Mouse (Mus musculus): ENCODE results near the gene Armc12.
A peak's percentile ranks its signal among the peaks of the same experiment; 100 is the strongest.

Armc12 gene

GRCm38 (mm10) chr17:28513337-28513736 is 17.3 kb upstream of the Armc12 start:
- DNase-seq (ENCODE audit: low read depth), result no peak

DNA sequence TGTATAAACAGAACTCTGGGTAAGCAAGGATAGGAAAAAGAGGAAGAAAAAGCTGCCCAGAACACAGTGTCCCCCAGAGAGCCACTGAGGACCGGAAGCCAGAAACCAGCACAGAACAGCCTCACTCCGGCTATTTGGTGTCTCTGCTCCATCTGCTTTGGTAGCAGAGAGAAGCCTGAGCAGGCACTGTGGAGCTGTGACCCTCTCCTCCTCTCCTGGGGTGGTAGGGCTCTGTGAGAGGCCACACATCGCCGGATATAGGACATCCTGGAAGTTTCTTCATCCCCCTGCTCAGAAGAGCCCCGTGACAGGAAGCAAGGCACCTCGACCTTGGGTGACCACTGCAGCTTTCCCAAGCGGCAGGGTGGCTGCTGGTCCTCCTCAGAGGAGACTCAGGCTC is 16.8 kb upstream of the Armc12 start:
- DNase-seq (ENCODE audit: low read depth), result no peak

- no peak for DNase-seq (ENCODE audit: low read depth)
Observed at GRCm38 (mm10) chr17:28514555-28514954, 16.1 kb upstream of the Armc12 start.

GRCm38 (mm10) chr17:28515431-28516341 is 14.9 kb upstream of the Armc12 start:
- peak; percentile 46 for DNase-seq (ENCODE audit: low read depth)

GRCm38 (mm10) chr17:28516881-28517280 is 13.7 kb upstream of the Armc12 start:
- DNase-seq (ENCODE audit: low read depth), result no peak

- no peak for DNase-seq (ENCODE audit: low read depth)
Observed at GRCm38 (mm10) chr17:28517441-28517955, 13.1 kb upstream of the Armc12 start, which contains the start of gene Fkbp5. Gene Fkbp5 (minus strand): TSS chr17:28517527.

- DNase-seq (ENCODE audit: low read depth), result peak; percentile 68
Observed at GRCm38 (mm10) chr17:28517956-28518614, 12.5 kb upstream of the Armc12 start.

GRCm38 (mm10) chr17:28518615-28519071 is 12.0 kb upstream of the Armc12 start:
- DNase-seq (ENCODE audit: low read depth), result no peak

- peak; percentile 68 for DNase-seq (ENCODE audit: low read depth)
Observed at GRCm38 (mm10) chr17:28519827-28520226, 10.8 kb upstream of the Armc12 start.

DNA sequence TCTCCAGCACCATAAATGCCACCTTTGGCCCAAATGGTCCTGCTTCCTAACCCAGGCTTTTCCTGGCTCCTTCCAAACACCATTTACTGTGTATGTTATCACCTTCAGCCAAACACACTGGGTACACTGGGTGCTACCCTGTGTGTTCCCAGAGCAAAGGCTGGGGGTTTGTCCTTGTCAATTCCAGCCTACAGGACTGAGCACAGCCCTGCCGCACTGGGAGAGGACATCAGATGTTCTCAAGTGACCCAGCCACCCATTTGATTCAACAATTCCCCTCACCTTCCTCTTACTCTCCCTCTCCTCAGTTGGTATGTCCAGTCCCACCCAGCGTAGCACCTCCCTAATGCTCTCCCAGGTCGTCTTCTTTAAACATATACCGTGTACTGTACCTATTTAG is 10.0 kb upstream of the Armc12 start:
- no peak for DNase-seq (ENCODE audit: low read depth)

DNA sequence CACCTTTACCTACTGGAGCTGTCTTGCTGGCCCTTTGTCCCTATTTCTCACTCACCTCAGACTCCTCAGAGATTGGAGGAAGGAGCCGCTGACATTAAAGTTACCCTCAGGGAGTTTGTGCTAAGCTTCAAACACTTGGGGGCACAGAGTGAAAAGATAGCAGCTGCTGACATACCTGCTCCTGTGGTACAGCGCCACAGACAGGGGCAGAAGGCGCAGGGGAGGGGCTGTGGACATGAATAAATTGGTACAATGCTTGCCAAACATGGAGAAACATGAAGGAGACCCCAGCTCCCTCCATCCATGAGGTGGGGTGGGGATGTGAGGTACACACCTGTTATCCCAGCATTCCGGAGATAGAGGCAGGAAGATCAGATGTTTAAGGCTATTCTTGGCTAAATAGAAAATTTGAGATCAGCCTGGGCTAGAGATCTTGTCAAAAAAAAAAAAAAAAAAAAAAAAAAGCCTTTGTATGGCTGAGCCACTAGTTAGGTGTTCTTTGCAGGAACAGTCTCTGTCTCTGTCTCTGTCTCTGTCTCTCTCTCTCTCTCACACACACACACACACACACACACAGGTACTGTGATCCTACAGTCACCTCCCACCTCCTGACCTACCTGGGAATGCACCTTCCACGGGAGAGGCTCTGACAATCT is 9.4 kb upstream of the Armc12 start:
- no peak for DNase-seq (ENCODE audit: low read depth)

- no peak for DNase-seq (ENCODE audit: low read depth)
Observed at GRCm38 (mm10) chr17:28521920-28522319, 8.7 kb upstream of the Armc12 start.

GRCm38 (mm10) chr17:28522623-28523354 is 7.8 kb upstream of the Armc12 start:
- DNase-seq (ENCODE audit: low read depth), result peak; percentile 94

DNA sequence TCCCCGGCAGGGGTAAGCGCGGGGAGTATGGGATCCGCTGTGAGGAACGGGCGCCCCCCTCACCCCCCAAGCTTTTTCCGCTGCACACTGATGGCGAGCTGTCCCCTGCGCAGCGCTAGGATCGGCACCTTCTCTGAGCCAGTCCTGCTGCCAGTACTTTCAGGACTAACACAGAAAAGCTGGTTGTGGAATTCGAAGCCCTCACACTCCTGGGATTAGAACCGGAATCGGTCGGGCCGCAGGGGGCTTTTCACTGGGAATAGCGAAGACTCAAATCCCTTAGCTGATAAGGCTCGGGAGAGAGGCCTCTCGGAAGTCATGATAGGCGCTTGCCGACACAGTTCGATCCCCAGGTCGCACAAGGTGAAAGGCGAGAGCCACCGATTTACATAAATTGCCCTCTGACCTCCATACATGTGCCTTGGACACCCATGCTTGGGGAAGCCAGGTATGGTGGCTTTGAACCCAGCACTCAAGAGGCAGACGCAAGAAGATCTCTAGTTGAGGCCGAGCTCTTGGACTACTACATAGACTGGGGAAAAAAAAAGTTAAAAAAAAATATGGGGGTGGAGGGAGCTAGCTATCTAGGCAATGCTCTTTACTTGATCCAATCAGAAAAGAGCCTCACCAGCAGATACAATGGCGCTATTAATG is 7.1 kb upstream of the Armc12 start:
- peak; percentile 73 for DNase-seq (ENCODE audit: low read depth)

- no peak for DNase-seq (ENCODE audit: low read depth)
Observed at GRCm38 (mm10) chr17:28524009-28524695, 6.5 kb upstream of the Armc12 start.

GRCm38 (mm10) chr17:28524831-28525430 is 5.7 kb upstream of the Armc12 start:
- DNase-seq (ENCODE audit: low read depth), result no peak

GRCm38 (mm10) chr17:28527184-28528042 is 3.2 kb upstream of the Armc12 start:
- no peak for DNase-seq (ENCODE audit: low read depth)

- DNase-seq (ENCODE audit: low read depth), result peak; percentile 89
Observed at GRCm38 (mm10) chr17:28528043-28528351, 2.6 kb upstream of the Armc12 start.

DNA sequence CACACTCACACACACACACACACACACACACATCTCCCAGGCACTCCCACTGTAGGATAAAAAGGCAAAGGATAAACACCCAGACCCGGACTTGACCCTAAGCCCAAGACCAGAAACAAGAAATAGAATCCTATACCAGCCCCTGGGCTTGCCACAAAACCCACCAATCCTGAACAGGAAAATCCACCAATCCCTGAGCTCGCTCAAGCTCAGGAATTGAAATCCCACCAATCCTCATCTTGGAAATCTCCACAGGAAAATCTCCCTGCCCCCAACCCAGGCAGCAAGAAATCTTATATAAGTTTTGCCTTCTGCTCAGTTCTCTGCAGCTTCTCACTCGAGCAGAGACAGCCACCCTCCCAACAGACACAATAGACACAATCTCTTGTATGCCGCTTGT is 1.5 kb upstream of the Armc12 start:
- no peak for DNase-seq (ENCODE audit: low read depth)
